8 mouse cellular contexts compared by ENCODE assay signal in the genomic region with DNA sequence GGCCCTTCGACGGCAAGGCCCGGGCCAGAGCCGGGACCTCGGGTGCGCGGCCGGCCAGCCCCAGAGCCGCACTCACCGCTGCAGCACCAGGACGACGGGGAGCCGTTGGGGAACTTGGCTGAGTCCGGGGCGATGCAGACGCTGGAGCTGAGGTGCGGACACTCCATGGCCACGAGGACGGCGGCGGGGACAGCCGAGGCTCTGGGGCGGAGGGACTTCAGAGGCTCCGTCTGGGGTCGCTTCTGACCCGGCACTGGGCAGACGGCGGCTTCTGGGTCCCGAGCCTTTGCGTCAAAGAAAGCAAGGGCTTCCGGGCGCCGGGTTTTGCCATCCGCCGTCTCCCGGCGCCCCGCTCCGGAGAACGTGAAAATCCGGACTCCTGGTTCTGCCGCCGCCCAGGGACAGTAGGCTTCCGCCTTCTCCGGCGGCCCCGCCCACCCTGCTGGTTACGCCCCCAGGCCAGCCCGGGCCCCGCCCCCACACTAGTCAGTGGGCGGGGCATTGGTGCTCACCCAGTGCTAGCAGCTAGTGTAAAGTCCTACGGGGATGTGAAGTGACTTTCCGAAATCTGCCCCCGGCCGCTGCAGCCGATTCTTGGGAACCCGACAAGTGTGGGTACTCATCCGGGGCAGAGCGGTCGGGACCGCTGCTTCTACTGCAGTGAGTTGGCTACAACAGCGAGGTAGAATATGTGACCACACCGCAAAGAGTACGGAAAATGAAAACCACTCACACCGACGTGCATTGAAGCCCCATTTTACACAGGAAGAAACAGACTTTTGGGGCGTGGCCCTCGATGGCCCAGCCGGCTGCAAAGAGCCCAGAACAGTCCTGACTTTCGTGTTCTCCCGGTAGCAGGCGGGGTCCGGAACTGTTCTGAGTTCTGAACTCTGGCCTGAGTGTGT. TPM values are rescaled to one million over a fixed set of nuclear protein-coding genes. Genes with fewer than 3 reads are reported as not detected.
DNase-seq lines count a peak whose midpoint lies in the region; ATAC-seq and TF ChIP-seq lines count a peak whose summit lies in the region.

Usp3 (minus strand) TSS at position 435 of the 905 bp plus-strand sequence.

- H3K4me3 ChIP-seq in CH12.LX (replicated peaks in 1 of 3; ENCODE audit: low read depth in 2 of 3, low read length in 2 of 3, poor library complexity in 1 of 3): peak within 1 kb of the TSS; percentile 70 to 91 (median 80)
- H3K4me3 ChIP-seq in forebrain, embryonic 12.5 days (replicated peaks): peak within 1 kb of the TSS; percentile 97
- peak within 1 kb of the TSS; percentile 94 for H3K4me3 ChIP-seq in heart, postnatal 0 days (ENCODE audit: low read depth, low read length)
- H3K4me3 ChIP-seq in liver, embryonic 16.5 days (ENCODE audit: low read depth, low read length): peak within 1 kb of the TSS; percentile 93
- peak within 1 kb of the TSS; percentile 91 for H3K4me3 ChIP-seq in neural tube, embryonic 13.5 days
- H3K4me3 ChIP-seq in testis, adult 2 months (ENCODE audit: control insufficient read depth, low read depth, low read length): peak within 1 kb of the TSS; percentile 99

- peak; percentile 93 for ATAC-seq in forebrain, embryonic 12.5 days (ENCODE audit: low FRiP score)
- peak; percentile 96 for ATAC-seq in heart, postnatal 0 days (ENCODE audit: insufficient read depth, low read depth)
- peak; percentile 92 for ATAC-seq in liver, embryonic 16.5 days (ENCODE audit: low read depth)
- ATAC-seq in neural tube, embryonic 13.5 days (ENCODE audit: low read depth): peak; percentile 89

- TF ChIP-seq CTCF in CH12.LX (conservative IDR thresholded peaks at IDR 0.05 in 1 of 2, IDR thresholded peaks at IDR 0.05 in 1 of 2; ENCODE audit: low read depth in 2 of 2, low read length in 2 of 2): no peak
- no peak for TF ChIP-seq CTCF in heart, postnatal 0 days (IDR thresholded peaks at IDR 0.05; ENCODE audit: low read depth)
- TF ChIP-seq CTCF in testis, adult 2 months (IDR thresholded peaks at IDR 0.05; ENCODE audit: control insufficient read depth, insufficient read depth, insufficient replicate concordance, low read depth, low read length): 0 out of 2 replicates have a peak, but pooled peaks have one; percentile 1

- peak; percentile 93 for DNase-seq in CH12.LX (ENCODE audit: extremely low read depth)
- DNase-seq in c-Kit-positive CD71-positive TER-119-negative erythroid progenitor cells, embryonic 14.5 days (ENCODE audit: low read depth): peak; percentile 92
- peak; percentile 93 for DNase-seq in heart, postnatal 0 days (ENCODE audit: low spot score)
- DNase-seq in kidney, postnatal 4 days: peak; percentile 98 to 99

- peaks cover 33% of the 10 kb centered on the region for H3K79me2 ChIP-seq in CH12.LX (replicated peaks; ENCODE audit: control insufficient read depth, extremely low read depth, insufficient read depth, poor library complexity, severe bottlenecking)

- in situ Hi-C loops in CH12.LX (cut with MboI; ENCODE audit: low pct_ligation_motif_present, low pct_unique_long_range_greater_than_20kb, low sequenced_read_pairs): no loop called here

- no peaks in the 10 kb centered on the region for H3K9me3 ChIP-seq in CH12.LX (replicated peaks; ENCODE audit: low read length)
- no peaks in the 10 kb centered on the region for H3K9me3 ChIP-seq in forebrain, embryonic 12.5 days
- no peaks in the 10 kb centered on the region for H3K9me3 ChIP-seq in heart, postnatal 0 days (replicated peaks; ENCODE audit: control insufficient read depth, low read length)
- H3K9me3 ChIP-seq in liver, embryonic 16.5 days (replicated peaks; ENCODE audit: control insufficient read depth, low read length): no peaks in the 10 kb centered on the region
- no peaks in the 10 kb centered on the region for H3K9me3 ChIP-seq in neural tube, embryonic 13.5 days

- TF ChIP-seq RAD21 in CH12.LX (IDR thresholded peaks at IDR 0.05; ENCODE audit: low read depth, low read length): no peak

- dilution Hi-C loops in CH12.LX (cut with MboI; ENCODE audit: extremely low pct_ligation_motif_present, extremely low pct_unique_long_range_greater_than_20kb, low sequenced_read_pairs): no loop called here

- H3K9ac ChIP-seq in CH12.LX (ENCODE audit: insufficient read depth, low read depth): peak within 1 kb of the TSS; percentile 95
- H3K9ac ChIP-seq in forebrain, embryonic 12.5 days: peak within 1 kb of the TSS; percentile 99
- peak within 1 kb of the TSS; percentile 97 for H3K9ac ChIP-seq in heart, postnatal 0 days (replicated peaks; ENCODE audit: low read depth, low read length)
- H3K9ac ChIP-seq in liver, embryonic 16.5 days (ENCODE audit: low read depth, low read length): peak within 1 kb of the TSS; percentile 94
- peak within 1 kb of the TSS; percentile 99 for H3K9ac ChIP-seq in neural tube, embryonic 13.5 days

- peak within 1 kb of the TSS; percentile 99 for H3K4me2 ChIP-seq in CH12.LX (ENCODE audit: insufficient read depth, low read depth, poor library complexity, severe bottlenecking)
- peak within 1 kb of the TSS; percentile 71 for H3K4me2 ChIP-seq in forebrain, embryonic 12.5 days
- H3K4me2 ChIP-seq in heart, postnatal 0 days (ENCODE audit: low read depth, low read length): peak within 1 kb of the TSS; percentile 78
- peak within 1 kb of the TSS; percentile 93 for H3K4me2 ChIP-seq in liver, embryonic 16.5 days (ENCODE audit: low read depth, low read length)
- H3K4me2 ChIP-seq in neural tube, embryonic 13.5 days: peak within 1 kb of the TSS; percentile 70

- no peaks in the 10 kb centered on the region for H3K27me3 ChIP-seq in CH12.LX (replicated peaks)
- peaks cover 9% of the 10 kb centered on the region; the same call in 1 of the 2 replicates for H3K27me3 ChIP-seq in forebrain, embryonic 12.5 days
- H3K27me3 ChIP-seq in heart, postnatal 0 days (ENCODE audit: control insufficient read depth, insufficient read depth, low read length): no peaks in the 10 kb centered on the region
- no peaks in the 10 kb centered on the region for H3K27me3 ChIP-seq in liver, embryonic 16.5 days (ENCODE audit: control insufficient read depth, insufficient read depth, low read depth, low read length)
- 0 out of 2 replicates have a peak, but pooled peaks cover 7% of the 10 kb centered on the region for H3K27me3 ChIP-seq in neural tube, embryonic 13.5 days
- no peaks in the 10 kb centered on the region for H3K27me3 ChIP-seq in testis, adult 2 months (ENCODE audit: control insufficient read depth, insufficient read depth, low read length)

- H3K36me3 ChIP-seq in CH12.LX (replicated peaks in 1 of 2; ENCODE audit: control insufficient read depth in 1 of 2, insufficient read depth in 1 of 2, low read length in 1 of 2): no peaks in the 10 kb centered on the region
- no peaks in the 10 kb centered on the region for H3K36me3 ChIP-seq in forebrain, embryonic 12.5 days (replicated peaks)
- no peaks in the 10 kb centered on the region for H3K36me3 ChIP-seq in heart, postnatal 0 days (replicated peaks; ENCODE audit: control insufficient read depth, insufficient read depth, low read length)
- H3K36me3 ChIP-seq in liver, embryonic 16.5 days (ENCODE audit: control insufficient read depth, insufficient read depth): no peaks in the 10 kb centered on the region
- no peaks in the 10 kb centered on the region for H3K36me3 ChIP-seq in neural tube, embryonic 13.5 days
- no peaks in the 10 kb centered on the region for H3K36me3 ChIP-seq in testis, adult 2 months (ENCODE audit: control insufficient read depth, insufficient read depth, low read length)

- under 1% methylated on average over 66 of the region's 73 CpGs for WGBS in forebrain, embryonic 12.5 days
- WGBS in heart, postnatal 0 days: under 1% methylated on average over 67 of the region's 73 CpGs
- under 1% methylated on average over 73 of the region's 73 CpGs for WGBS in liver, embryonic 16.5 days (ENCODE audit: insufficient replicate concordance)
- under 1% methylated on average over 73 of the region's 73 CpGs for WGBS in neural tube, embryonic 13.5 days

- H3K4me1 ChIP-seq in CH12.LX (ENCODE audit: control insufficient read depth in 1 of 2, insufficient read depth in 2 of 2): peaks cover 11 to 62% of the 10 kb centered on the region in 2 experiments
- peaks cover 46% of the 10 kb centered on the region for H3K4me1 ChIP-seq in forebrain, embryonic 12.5 days
- H3K4me1 ChIP-seq in heart, postnatal 0 days (ENCODE audit: control insufficient read depth, insufficient read depth): peaks cover 19% of the 10 kb centered on the region
- H3K4me1 ChIP-seq in liver, embryonic 16.5 days (ENCODE audit: control insufficient read depth, low read depth, low read length): peaks cover 30% of the 10 kb centered on the region
- peaks cover 64% of the 10 kb centered on the region for H3K4me1 ChIP-seq in neural tube, embryonic 13.5 days (replicated peaks)
- H3K4me1 ChIP-seq in testis, adult 2 months (ENCODE audit: control insufficient read depth, insufficient read depth, low read length): peaks cover 6% of the 10 kb centered on the region; the same call in 1 of the 2 replicates

- TF ChIP-seq EP300 in CH12.LX (IDR thresholded peaks at IDR 0.05; ENCODE audit: low read length): no peak
- peak; percentile 89 for TF ChIP-seq EP300 in heart, postnatal 0 days (IDR thresholded peaks at IDR 0.05; ENCODE audit: low read depth)

- TF ChIP-seq POLR2A in CH12.LX (IDR thresholded peaks at IDR 0.05; ENCODE audit: low read depth, low read length): peak; percentile 73; the same call in 1 of the 2 replicates
- TF ChIP-seq POLR2A in testis, adult 2 months (IDR thresholded peaks at IDR 0.05; ENCODE audit: control insufficient read depth, low read depth, low read length): peak; percentile 45

- peak within 1 kb of the TSS; percentile 95 for H3K27ac ChIP-seq in CH12.LX (ENCODE audit: insufficient read depth, low read depth)
- H3K27ac ChIP-seq in forebrain, embryonic 12.5 days: peak within 1 kb of the TSS; percentile 97
- peak within 1 kb of the TSS; percentile 96 for H3K27ac ChIP-seq in heart, postnatal 0 days (ENCODE audit: low read depth)
- peak within 1 kb of the TSS; percentile 93 for H3K27ac ChIP-seq in liver, embryonic 16.5 days (ENCODE audit: low read length)
- peak within 1 kb of the TSS; percentile 98 for H3K27ac ChIP-seq in neural tube, embryonic 13.5 days (replicated peaks)
- H3K27ac ChIP-seq in testis, adult 2 months (ENCODE audit: control insufficient read depth, insufficient read depth, low read depth, low read length): peak within 1 kb of the TSS; percentile 95

TF ChIP-seq in CH12.LX, 34 proteins besides CTCF, POLR2A, EP300 and RAD21 (continues in another document):
- TF ChIP-seq POLR2AphosphoS2 (IDR thresholded peaks at IDR 0.05; ENCODE audit: low read depth, low read length): 0 out of 2 replicates have a peak, but pooled peaks have one; percentile 42

RNA-seq across cellular contexts. Expression of gene Usp3, which starts in this region (rescaled TPM):
- total RNA-seq in CH12.LX (2012; rRNA removed): 19.0 and 24.4 TPM in 2 replicates
- total RNA-seq in CH12.LX (2014; rRNA removed): 36.6 and 40.8 TPM in 2 replicates
- polyA plus RNA-seq in CH12.LX (2012; ENCODE audit: insufficient read length, low read depth): 39.5 and 50.9 TPM in 2 replicates
- 121 and 122 TPM in 2 replicates for polyA plus RNA-seq in forebrain, embryonic 12.5 days (2016; fragmentation: Nextera tagmentation; extraction: Ambion mirVana)
- 53.4 and 275 TPM in 2 replicates for total RNA-seq in heart, postnatal 0 days (2014; rRNA removed; ENCODE audit: low replicate concordance)
- polyA plus RNA-seq in heart, postnatal 0 days (2015; fragmentation: Nextera tagmentation; extraction: Ambion mirVana): 31.8 and 39.4 TPM in 2 replicates
- 11.9 and 14.8 TPM in 2 replicates for polyA plus RNA-seq in liver, embryonic 16.5 days (2015; fragmentation: Nextera tagmentation; extraction: Ambion mirVana)
- polyA plus RNA-seq in neural tube, embryonic 13.5 days (2015; fragmentation: Nextera tagmentation; extraction: Ambion mirVana): 74.7 and 97.3 TPM in 2 replicates
- polyA plus RNA-seq in testis, adult 2 months (2012; rRNA removed): 8.1 and 10.7 TPM in 2 replicates

Comparison
In these comparisons a context has a peak if more than half of its experiments do, and no peak if none do; other contexts are left out.
1. Peak in every context shown above with its lines: DNase-seq, ATAC-seq, H3K4me3 ChIP-seq and H3K27ac ChIP-seq.